Mouse (Mus musculus): ENCODE measurements around the gene Igbp1.

The Igbp1 gene

GRCm38 (mm10) chrX:100494068-100494978 lies at the start of gene Igbp1:
Gene Igbp1 (plus strand): TSS chrX:100494291.
- DNase-seq (ENCODE audit: low spot score), result peak; percentile 71

GRCm38 (mm10) chrX:100468047-100468446 lies 26.0 kb upstream of the Igbp1 start:
- no peak for DNase-seq (ENCODE audit: low spot score)

- DNase-seq (ENCODE audit: low spot score), result no peak
These were observed 24.0 kb upstream of the Igbp1 start for GRCm38 (mm10) chrX:100470126-100470525.

- no peak for DNase-seq (ENCODE audit: low spot score)
These were observed 22.6 kb upstream of the Igbp1 start for GRCm38 (mm10) chrX:100471491-100471890.

- peak; percentile 25 for DNase-seq (ENCODE audit: low spot score)
These were observed 18.4 kb upstream of the Igbp1 start for GRCm38 (mm10) chrX:100475569-100476223.

GRCm38 (mm10) chrX:100480317-100480716 lies 13.8 kb upstream of the Igbp1 start:
- peak; percentile 60 for DNase-seq (ENCODE audit: low spot score)

- DNase-seq (ENCODE audit: low spot score), result no peak
These were observed 507 bp upstream of the Igbp1 start for GRCm38 (mm10) chrX:100493500-100494067.

- no peak for DNase-seq (ENCODE audit: low spot score)
These were observed 10.2 kb downstream of the Igbp1 start for GRCm38 (mm10) chrX:100504175-100504851.

GRCm38 (mm10) chrX:100508164-100508563 lies 14.1 kb downstream of the Igbp1 start:
- DNase-seq (ENCODE audit: low spot score), result no peak

- no peak for DNase-seq (ENCODE audit: low spot score)
These were observed 15.8 kb downstream of the Igbp1 start for GRCm38 (mm10) chrX:100509921-100510320.

- no peak for DNase-seq (ENCODE audit: low spot score)
These were observed 22.6 kb downstream of the Igbp1 start for GRCm38 (mm10) chrX:100516683-100517082.

- DNase-seq (ENCODE audit: low spot score), result no peak
These were observed 23.5 kb downstream of the Igbp1 start for GRCm38 (mm10) chrX:100517626-100518025.

GRCm38 (mm10) chrX:100518532-100518931 lies 24.4 kb downstream of the Igbp1 start:
- no peak for DNase-seq (ENCODE audit: low spot score)

GRCm38 (mm10) chrX:100524471-100524870 lies 30.4 kb downstream of the Igbp1 start, which contains the start of gene Dgat2l6:
Gene Dgat2l6 (plus strand): TSS chrX:100524838.
- no peak for DNase-seq (ENCODE audit: low spot score)

- DNase-seq (ENCODE audit: low spot score), result no peak
These were observed 61.9 kb downstream of the Igbp1 start for GRCm38 (mm10) chrX:100556026-100556425.

GRCm38 (mm10) chrX:100565696-100566095 lies 71.6 kb downstream of the Igbp1 start:
- DNase-seq (ENCODE audit: low spot score), result no peak
